Mouse (Mus musculus) cerebellum, adult 9-11 months (tissue): ENCODE data around the gene Fbxo21.

Experiments used
- DNase-seq: peaks from one replicate; pipeline ENCODE4 v3.0.0; 2022

Gene Fbxo21

DNA sequence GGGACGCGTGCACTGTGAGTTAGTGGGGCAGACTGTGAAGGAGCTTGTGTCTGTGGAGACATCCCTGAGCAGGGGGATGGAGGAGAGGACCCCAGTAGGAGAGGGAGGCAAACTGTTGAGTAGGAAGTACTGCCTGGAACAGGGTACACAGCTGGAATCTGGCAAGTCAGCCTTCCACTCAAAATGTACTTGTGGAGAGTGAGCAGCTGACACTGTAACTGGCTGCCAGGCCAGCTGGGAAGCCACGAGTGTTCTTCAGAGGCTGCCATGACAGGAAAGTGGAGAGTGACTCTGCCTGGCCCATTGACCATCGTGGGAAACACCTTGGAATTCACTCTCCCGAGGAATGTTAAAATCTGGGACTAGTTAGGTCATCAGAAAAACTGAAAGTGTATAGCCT, 5.4 kb downstream of the Fbxo21 start:
- no peak for DNase-seq

DNA sequence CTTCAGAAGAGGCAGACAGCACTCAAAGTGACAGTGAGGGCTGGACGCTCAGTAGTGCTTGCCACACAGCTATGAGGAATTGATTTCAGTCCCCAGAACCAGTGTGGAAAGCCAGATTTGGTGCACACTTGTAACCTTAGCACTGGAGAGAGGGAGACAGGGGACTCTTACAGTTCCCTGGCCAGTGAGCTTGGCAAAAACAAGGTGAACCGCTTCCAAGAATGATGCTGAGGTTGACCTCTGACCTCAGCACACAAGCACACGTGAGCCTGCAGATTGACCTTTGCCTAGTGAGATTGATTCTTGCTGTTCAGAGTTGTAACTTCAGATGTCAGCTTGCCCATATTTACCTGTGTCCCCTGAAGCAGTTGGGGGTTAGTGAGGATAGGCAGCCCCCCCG, 9.8 kb downstream of the Fbxo21 start:
- DNase-seq: no peak

DNA sequence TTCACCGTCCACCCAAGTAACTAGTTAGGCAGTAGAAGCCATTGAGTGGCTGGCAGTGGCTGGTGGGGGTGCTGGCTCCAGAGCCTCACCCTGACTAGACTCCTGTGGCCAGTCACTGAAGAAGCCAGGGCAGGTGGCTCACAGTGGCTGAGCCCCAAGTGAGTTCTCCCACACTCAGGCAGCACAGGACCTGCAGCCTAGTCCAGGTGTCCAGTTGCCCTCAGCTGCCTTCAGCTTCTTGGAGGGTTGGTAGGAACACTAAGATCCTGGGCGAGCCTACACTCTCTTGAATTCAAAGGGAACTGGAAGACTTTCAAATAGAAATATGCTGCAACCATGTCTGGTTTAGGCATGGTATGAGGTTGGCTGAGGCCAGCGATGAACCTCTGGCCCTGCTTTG, 11.4 kb downstream of the Fbxo21 start:
- no peak for DNase-seq

DNA sequence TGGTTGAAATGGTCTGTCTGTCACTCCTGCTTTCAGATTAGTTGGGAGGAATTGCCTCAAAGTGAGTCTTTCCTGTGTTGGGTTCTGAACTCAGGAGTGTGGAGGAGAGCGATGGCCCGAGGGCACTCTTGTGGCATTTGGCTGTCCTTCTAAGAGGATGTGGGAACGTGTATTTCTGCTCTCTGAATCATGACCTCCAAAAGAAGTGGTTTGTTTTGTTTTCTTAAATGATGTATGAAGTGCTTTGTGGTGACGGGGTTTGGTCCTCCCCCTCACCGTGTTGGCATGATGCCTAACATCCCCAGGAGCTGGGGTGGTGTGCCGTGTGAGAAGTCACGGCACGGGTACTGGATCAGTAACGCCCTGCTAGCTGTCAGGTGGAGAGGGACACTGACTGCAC, 11.8 kb downstream of the Fbxo21 start:
- no peak for DNase-seq

DNA sequence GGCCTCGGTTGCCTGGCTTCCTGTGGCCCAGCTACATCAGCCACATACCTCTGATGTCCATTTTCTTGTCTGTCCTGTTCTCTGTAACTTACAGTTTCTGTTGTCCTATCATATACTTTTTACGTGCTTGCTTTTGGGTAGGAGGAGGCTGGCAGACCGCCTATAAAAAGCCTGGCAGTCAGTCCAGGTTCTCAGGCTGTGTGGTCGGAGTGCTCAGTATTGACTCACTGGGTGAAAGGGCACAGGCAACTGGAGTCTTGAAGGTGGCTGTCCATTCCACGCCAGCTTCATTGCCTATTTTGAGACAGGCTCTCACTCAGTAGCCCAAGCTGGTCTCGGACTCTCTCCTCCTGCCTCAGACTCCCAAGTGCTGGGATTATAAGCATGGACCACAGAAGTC, 13.2 kb downstream of the Fbxo21 start:
- no peak for DNase-seq

DNA sequence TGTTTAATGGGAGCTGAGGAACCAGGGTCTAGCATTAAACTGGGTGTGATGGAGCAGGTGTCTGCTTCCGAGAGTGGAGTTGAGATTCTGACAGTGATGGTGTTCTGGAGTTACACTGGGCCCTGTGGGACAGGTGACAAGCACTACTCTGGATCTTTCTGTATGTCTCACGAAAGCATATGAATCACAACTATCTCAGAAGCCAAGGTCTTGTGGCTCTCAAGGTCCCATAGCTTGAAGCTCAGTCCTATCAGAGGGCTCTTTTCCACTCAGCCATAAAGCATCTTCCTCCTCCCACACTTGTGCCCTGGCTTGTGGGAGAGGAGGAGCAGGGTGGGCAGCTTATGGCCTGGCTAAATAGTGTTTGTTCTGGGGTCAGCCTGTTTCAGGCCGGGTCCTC, 14.4 kb downstream of the Fbxo21 start:
- no peak for DNase-seq

DNA sequence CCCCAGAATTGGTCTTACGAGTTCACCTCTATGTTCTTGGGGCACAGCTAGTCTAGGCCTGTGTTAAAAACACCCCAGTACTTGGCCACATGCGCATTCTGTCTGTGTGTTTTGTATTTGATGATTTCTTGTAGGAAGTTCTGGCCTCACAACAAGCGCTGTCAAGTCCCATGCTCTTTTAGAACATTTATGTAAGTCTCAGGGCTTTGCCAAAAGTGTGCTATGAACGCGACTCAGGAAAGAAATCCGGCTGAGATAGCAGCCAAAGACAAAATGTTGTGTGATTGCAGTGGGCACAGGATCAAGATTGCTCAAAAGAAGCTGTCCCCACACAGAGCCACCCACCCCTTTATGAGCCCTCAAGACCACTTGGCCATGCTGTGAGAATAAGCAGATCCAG, 17.0 kb downstream of the Fbxo21 start:
- no peak for DNase-seq

DNA sequence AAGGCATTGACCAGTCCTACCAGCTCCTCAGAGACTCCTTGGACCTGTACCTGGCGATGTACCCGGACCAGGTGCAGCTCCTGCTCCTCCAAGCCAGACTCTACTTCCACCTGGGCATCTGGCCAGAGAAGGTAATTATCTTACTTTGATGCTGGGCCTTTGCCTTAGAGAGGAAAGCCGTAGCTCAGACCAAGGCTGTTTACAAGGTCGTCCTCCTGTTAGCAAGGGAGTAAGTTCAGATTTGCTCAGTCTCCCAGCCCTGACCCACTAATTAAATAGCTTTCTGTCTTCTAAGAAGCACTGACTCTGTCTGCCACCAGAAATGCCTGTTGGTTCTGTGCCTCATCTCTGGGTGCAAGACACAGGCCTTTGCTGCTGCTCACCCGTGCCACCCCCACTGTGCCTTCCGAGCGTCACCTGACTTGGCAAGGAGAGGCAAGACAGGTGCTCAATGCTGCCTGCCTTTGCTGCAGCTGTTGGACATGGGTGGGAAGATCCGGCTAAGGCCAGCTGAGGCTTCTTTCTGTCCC, 18.9 kb downstream of the Fbxo21 start:
- peak; percentile 77 for DNase-seq

DNA sequence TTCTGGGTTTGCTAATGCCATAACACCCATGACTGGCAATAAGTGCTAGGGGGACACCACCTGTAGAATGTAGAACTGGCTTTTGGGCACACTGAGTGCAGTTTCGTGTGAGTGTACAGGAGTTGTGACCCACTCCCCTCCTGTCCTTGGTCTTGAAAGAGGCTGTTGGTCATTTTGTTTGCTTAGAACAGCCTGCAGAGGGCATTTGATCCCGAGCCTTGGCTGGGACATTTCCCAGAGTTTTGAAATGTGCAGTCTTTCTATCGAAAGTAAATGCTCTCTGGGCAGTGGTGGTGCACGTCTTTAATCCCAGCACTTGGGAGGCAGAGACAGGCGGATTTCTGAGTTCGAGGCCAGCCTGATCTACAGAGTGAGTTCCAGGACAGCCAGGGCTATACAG, 19.4 kb downstream of the Fbxo21 start:
- no peak for DNase-seq

DNA sequence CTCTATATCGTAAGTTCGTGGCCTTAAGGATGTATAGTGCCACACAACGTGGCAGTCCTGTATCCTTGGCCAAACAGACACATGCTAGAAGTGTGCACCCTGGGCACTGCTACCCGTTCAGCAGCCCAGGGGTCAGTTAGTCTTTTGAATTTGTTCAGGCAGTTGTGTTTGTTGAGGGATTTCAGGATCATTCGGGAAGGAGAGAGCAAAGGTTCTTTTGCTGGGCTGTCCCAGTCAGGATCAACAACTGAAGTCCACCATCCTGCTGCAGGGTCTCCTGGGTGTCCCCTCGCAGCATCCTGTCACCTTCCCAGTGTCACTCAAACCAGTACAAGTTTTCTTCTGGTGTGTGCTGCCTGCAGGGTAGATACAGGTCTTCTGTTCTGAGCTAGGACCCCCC, 20.1 kb downstream of the Fbxo21 start:
- no peak for DNase-seq

DNA sequence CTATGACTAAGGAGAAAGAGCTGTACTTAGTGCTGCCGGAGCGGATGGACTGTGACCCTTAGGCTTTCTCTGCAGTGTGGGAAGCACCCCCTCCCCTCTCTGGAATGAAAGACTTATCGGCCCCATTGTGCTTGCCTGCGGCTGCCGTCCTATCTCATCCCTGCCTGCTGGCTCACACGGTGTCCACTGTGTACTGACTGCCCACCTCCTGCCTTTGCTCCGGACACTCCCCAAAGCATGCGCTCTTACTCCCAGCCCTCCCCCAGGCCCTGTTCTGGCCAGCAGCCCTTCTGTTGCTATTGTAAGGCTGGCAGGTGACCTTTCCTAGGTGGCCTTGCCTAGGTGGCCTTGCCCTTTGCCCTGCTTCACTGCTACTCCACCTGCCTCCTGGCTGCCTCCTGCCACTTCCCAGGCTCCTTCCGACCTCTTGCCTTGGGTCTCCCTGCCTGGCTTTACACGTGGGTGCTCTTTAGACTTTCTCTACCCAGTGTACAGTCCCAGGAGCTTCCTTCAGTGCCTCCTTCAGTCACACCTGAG, 21.0 kb downstream of the Fbxo21 start:
- no peak for DNase-seq

DNA sequence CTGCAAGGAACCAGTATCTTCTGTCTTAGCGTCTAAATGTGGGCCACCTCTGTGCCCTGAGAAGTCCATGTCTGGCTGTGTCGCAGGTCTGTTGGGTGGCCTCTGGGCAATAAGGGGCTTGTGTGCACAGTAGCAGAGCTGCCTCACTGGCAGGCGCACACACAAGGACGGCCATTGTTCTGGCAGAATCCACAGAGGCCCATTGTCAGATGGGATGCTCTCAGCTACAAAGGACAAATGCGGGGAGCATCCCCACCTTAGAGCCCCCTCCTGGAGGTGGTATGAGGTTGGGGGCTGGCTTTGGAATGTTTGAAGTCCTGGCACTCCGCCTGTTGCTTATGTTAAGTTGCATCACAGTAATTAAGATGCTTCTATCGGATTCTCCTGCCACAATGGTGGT, 22.5 kb downstream of the Fbxo21 start:
- DNase-seq: no peak

DNA sequence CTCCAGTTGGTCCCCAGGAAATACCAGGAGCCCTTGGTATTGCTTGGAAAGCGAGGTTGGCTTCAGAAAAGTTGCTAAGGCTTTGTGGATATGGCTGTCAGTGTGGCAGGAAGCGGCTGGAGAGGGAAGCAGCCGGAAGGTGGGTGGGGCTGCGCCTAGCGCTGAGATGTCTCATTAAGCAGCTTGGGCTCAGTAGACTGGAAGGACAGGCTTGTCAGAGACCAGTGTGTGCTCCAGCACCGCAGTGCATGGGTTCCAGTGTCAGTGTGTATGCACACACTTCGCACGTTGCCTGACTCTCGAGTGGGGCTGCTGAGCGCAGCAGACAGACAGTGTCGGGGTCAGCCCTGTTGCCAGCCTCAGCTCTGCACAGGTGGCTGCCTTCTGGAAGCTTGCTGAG, 23.1 kb downstream of the Fbxo21 start:
- DNase-seq: no peak

DNA sequence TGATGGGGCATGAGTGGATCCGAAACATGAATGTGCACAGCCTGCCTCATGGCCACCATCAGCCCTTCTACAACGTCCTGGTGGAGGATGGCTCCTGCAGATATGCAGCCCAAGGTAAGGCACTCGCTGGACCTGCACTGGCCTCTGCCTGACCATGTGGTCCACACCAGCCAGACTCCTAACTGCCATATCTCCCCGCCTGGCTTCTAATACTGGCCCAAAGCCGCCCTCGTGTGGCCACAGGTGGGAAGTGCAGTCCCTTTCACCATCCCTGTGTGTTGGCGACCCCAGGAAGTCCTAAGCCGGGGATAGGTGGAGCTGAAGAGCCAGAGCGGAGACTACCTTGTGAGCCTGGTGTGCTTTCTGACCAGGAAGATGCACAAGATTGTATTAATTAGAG, 25.5 kb downstream of the Fbxo21 start:
- peak; percentile 77 for DNase-seq

DNA sequence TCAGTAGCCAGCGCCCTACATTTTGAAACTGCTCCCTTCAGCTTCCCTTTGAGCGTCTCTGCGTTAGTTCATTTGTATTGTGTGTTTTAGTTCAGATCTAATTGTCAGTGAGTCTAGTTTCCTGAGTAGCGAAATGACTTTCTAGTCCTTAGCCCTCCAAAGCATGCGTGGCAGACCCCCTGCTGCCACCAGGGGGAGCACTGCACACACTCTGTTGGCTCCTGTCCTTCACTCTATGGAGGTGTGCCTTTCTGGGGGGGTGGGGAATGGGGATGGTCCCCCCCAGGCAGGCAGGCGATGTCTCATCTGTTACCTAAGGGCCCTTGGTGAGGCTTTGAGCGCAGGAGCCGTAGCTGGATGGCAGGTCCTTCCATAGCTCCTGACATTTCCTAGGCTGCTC, 28.1 kb downstream of the Fbxo21 start:
- DNase-seq: peak; percentile 72

DNA sequence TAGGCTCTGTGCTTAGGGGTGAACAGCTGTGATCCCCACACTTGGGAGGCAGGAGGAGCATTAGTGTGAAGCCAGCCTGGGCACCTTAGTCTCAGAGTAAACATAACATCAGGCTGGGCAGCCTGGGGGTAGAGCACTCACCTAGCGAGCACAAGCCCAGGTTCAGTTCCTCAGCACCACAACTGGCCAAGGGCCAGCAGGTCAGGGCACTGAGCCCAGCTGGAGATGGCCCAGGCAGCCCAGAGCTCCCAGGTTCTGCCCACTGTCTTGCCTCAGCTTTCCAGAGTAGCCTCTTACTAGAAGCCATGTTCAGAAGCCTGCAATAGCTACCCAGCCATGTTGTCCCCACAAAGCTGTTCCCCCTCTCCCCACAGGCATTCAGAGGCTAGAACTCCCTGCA, 29.2 kb downstream of the Fbxo21 start:
- peak; percentile 82 for DNase-seq

DNA sequence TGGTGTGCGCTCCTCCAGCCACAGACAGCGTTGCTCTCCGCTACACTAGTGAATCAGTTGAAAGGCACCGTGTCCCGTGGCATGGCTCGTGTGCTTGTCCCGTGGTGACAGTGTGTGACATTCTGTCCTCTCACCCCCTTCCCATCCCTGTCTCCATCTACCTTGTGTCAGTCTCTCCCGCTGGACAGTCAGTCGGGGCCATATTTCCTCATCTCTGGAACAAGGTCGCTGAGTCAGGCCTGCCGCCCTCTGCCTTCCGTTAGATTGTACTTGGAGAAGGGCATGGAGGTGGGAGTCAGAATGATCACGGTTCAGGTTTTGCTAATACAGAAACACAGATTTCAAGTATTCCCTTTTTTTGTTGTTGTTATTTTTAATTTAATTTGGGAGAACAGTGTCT, 31.8 kb downstream of the Fbxo21 start:
- DNase-seq: no peak

DNA sequence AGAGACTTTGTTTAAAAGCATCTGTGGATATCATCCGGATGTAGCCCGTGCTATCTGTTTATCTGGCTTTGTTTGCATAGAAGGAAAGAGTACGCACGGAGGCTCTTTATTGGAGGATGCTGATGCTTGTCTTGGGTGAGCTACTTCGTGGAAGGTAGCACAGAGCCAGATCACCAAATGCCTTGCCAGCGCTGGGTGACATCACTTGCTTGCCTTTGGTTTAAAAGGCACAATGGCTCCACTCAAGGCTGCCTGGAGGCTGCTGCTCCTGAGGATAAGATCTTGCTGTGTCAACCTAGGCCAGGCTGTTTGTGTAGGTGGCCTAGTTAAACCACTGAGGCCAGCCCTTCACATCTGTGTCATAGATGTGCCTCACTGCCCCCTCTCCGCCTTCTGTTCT, 34.3 kb downstream of the Fbxo21 start:
- DNase-seq: no peak

DNA sequence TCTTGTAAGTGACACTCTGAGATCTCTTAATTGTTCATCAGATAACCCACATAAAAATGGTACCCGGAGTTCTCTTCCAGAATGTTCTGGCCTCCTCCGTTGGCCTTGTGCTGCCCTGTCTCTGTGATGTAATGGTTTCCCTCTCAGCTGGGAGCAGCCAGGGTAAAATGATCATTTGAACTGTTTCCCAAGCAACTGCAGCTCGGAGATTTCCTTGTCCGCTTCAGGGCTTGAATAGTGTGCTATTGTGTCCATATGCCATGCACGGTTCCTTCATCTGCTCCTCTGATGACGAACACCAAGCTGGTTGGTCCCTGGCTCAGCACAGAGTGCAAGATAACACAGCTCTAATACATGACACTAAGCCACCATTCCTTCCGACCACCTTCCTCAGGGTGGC, 35.3 kb downstream of the Fbxo21 start:
- no peak for DNase-seq

DNA sequence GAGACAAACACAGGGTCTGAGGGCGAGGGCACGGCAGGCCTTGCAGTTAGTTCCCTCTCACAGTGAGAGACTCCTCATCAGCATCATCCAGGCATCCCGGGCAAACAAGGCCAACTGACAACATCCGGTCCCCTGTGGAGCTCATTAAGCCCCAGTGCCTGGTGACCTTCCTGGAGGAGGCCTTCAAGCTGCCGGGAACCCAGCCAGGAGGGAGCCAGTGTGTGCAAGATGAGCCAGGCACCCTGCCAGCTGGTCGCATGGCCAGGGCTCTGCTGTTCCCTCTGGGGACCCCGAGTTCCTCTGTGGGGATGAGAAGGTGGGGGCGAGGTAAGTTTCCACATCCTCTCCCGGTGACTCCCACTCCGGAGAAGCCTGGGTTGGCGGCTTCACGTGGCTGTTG, 38.5 kb downstream of the Fbxo21 start:
- DNase-seq: peak; percentile 86

DNA sequence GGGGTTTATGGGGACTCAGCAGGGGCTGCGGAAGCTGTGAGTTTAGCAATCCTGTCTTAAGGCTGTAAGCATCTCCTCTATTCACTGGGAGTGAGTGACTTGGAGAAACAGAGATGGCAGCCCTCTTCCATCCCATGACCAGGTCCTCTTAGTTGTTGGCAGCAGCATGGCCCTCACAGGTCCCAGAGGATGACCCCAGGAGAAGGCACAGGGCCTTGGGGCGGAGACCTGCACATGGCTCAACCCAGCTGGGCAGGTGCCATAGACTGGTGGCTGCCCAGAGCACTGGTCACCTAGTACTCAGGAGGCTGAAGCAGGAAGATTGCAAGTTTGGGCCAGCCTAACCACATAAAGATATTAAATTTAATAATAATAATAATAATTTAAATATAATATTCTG, 39.1 kb downstream of the Fbxo21 start:
- DNase-seq: no peak

DNA sequence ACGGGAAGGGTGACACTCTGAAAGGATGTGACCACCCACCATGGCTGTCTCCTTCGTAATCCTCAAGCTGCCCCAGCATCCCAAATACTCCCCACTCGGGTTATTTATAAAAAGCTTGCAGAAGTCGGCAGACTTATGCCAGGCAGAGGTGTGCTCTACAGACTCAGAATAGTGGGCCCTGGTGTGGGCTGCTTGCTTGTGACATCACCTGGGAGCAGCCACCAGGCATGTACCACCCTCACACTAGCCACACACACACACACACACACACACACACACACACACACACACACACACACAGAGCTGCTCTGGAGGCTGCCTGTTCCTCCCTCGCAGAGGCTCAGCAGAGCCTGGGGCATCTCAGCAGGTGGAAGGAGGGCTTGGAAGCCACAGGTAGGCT, 41.0 kb downstream of the Fbxo21 start:
- no peak for DNase-seq

DNA sequence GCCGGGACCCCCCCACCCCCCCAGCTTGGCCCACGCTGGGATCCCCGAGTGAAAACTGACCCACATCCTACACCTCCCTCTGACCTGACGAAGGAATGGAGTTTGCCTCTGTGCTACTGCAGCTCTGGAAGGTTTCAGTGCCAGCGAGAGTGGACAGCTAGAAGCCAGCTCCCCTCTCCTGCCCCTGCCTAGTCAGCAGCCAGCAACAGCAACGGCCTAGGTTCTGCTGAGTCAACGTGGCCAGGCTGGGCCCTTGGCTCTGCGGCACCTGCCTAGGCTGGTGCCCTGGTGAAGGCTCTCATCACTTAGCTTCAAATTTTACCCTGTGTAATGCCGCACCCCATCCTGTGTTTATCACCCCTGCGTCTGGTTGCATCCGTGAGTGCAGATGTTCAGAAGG, 43.4 kb downstream of the Fbxo21 start:
- DNase-seq: no peak

DNA sequence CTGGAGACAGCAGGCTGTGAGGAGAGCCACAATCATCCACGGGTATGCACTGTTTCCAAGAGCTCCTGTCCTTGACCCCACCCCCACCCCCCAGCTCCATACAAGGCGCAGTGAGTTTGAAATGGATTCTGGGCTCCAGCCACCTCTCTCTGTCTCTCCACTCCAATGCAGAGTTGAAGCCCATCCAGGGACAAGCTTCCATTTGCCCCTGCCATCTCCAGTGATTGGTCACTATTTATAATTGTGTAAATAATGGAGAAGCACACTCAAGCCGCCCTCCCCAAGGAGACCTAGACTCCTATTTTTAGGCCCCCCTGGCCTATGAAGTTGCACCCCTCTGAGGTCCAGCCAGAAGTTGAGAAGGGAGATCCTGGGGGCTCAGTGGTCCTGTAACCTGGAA, 46.5 kb downstream of the Fbxo21 start:
- DNase-seq: no peak

DNA sequence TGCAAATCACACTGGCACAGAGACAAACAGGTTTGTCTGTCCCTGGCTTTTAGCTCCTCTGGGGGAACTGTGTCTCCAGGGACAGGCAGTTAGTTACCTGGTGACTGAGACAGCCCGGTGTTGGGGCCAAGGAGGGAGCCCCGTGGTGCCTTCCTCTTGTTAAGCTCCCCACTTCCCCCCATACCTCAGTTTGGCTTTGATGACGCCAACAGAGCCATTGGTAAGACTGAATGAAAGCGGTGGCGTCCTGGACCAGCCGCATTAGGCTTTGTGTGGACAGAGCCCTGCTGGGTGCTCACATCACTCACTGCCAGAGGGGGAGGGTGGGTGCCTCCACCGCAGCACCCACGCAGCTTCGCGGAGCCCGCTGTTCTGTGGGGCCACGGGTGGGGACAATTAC, 49.4 kb downstream of the Fbxo21 start:
- DNase-seq: no peak

DNA sequence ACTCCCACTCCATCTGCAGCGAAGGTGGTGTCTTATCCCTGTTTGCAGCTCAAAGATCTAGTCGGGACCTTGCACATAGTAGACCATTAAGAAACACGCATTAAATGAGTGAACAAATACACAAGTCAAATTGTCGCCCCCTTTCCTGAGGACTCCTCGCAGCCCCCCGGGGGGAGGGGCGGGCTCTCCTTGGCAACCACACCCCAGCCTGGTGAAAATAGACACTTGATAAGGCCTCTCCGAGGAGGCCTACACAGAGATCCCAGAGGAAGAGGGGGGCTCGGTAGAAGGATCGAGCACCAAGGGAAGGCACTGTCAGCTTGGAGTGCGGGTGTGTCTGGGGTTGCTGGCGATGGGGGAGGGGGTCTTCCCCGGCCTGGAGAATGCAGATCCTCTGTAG, 49.8 kb downstream of the Fbxo21 start:
- peak; percentile 68 for DNase-seq
